Mouse (Mus musculus) lung, postnatal 36 days (tissue): Measurements from ENCODE around the gene Cap1.

Experiments used
- DNase-seq: peaks from one replicate; pipeline ENCODE4 v3.0.0; 2022; ENCODE audit warnings: mixed read lengths

Gene Cap1

DNA sequence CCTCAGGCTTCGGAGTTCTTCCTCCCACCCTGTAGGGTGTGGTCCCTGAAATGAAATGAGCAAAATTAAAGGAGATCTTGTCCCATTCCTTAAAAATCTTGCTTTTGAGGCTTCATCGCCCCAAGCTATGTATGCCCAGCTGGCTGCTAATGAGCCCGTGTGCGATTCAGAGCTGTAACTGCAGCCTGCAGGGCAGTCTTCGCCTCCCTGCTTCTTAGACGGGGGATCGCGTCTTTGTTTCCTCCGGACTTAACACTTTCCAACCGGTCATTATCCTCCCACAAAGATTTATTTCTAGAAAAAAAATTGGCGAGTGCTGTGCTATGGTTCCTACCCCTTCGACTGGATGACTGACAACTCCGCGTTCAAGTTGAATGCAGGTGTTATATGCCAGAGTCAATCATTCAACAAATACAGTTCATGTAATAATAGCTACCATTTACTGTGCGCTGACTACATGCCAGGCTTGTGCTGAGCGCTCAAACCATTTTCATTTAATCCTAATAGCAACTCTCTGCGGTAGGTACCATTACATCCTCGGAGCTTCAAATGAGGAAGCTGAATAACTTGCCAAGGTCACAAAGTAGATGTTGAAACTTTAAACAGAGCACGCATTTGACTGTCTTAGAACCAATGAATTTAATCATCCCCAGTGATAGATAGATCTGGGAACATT, 861 bp upstream of the Cap1 start:
- peak; percentile 48 for DNase-seq

DNA sequence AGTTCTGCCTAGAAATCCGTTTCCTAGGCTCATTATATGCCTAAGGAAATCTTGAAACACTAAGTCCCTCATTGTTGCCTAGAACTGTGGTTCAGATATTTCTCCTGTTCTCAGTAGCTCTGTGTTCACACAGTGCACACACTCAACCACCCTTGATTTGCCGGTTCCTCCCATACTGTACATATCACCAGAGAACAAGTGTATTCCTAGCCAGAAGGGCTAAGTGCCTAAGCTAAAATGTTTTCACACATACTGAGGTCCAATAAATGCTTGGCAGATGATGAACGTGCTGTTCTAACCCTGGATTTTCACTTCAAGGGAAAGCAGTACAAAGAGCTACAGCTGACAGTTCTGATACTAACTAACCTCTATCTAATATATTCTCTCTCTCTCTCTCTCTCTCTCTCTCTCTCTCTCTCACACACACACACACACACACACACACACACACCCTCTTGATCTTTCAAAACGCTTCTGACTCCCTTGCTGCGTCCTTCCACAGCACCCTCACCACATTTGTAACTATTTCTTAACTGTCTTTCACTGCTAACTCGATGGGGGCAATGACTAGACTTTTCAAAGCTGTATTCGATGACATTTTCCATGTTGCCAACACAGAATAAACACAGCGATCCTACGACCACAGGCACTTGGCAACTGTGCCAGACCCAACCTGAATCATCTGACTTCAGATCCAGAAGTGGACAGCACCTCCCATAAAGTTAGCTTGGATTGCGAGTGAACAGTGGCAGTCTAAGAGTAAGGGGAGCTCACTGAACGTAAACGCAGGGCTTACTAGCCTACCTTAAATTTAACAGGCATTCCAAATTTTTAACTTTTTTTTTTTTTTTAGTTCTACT, 1.1 kb downstream of the Cap1 start:
- DNase-seq = peak; percentile 68

DNA sequence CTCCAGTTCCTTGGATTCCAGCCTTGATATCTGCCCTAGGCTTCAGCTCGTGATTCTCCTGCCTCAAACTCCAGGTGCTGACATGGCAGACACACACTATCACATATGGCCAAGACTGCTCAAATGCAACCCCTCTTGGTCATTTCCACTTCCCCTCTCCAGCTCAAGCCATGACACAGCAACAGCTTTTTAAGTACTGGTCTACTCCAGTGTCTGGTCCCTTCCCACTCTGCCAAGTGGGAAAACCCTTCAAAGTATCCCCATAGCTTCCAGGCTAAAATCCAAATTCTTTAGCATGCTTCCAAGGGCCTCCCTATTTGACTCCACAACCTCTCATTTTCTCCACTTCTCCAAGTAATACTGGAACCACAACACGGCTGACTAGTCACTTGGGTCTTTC, 1.8 kb downstream of the Cap1 start:
- DNase-seq = peak; percentile 21

DNA sequence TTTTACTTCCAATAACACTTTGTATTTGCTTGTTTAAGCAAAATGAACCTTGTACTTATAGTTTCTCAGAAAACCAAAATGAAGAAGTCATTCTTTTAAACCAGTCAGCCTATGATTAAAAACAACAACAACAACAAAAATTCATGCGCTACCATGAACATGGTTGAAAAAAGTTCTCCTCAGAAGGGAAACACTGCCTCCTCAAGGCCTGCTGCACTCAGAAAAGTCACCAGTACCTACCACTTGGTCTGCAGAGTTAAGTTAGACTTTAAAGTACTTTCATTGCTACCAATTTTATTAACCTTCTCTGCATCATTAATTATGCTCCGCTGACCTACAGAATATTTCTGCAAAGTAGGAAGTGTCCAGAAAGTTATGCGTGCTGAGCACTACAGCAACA, 2.6 kb downstream of the Cap1 start:
- no peak for DNase-seq

DNA sequence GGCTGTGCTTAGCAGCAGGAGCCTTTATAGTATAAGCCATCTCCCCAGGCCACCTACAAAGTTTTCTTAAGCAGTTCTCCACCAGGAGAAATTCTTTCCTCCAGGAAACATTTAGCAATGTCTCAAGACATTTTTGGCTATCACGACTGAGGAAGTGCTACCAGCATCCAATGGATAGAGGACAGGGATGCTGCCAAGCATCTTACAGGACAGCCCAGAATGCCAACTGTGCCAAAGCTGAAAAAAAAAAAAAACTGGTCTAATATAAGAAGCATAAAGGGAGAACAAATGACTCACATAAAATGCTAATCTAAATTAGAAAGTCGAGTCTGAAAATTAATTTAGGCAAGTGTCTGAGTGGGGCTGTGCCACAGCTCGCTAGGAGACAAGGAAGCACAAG, 3.3 kb downstream of the Cap1 start:
- no peak for DNase-seq

DNA sequence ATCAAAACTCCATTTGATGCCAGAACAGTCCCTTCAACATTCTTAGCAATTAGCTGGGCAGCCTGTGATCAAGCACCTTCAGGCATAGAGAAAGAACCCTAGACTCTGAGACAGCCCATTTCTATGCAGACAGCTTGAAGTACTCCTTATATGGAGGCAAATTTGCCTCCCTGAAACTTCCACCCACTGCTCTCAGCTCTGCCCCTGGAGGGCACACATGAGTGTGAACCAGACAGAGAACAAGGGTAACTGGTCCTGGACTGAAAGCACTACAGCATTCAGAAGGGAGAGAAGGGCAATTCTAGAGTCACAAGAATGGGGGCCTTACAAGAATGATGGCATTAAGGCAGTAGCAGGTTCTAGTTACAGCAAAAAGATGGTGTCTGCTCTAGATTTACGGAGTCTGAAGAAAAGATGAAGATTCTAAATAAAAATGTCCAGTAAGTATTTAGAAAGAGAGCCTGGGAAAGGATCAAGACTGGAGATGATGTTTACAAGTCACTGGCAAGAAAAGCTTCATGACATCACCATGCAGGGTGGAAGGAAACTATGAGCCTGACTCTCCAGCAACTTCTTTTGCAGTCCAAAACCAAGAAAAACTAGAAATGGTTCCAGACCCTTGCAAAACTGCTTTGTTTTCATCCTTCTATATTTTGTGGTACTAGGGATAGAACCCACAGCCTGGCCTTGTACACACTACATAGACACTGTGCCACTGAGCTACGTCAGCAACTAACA, 7.4 kb downstream of the Cap1 start:
- peak; percentile 40 for DNase-seq

DNA sequence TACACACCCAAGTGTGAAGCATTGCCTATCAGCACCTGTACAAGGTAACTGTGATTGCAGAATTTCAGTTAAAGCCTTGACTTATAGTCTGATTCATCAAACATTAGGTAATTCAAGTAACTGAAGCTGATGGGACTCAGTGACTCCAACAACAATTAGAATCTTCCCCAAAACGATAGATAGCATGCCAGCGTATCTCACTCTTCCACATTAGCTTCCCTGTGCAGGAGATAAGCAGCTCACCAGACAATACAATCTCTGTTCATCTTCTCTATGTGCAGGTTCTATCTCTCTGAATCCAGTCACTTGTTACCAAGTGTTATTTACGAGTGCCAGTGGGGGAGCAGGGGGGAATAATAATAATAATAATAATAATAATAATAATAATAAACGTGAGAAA, 12.3 kb downstream of the Cap1 start:
- DNase-seq = no peak

DNA sequence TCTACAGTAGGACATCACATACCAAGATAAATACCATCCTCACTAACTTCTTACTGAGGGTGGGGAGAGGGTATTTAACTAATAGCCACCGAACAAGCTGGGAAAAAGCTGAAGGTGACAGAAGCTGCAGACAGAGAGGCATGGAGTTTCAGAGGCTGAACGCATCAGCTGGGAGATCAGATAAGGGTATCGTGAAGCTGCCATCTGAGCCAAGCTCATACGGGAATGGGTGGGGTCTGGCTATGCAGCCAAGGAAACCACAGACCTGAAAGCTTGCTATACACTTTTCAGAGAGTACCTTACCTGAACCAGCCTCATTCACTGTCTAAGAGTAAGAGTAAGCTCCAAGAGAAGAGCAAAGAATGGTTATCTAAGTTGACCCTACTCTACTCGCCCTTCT, 12.9 kb downstream of the Cap1 start:
- peak; percentile 23 for DNase-seq

DNA sequence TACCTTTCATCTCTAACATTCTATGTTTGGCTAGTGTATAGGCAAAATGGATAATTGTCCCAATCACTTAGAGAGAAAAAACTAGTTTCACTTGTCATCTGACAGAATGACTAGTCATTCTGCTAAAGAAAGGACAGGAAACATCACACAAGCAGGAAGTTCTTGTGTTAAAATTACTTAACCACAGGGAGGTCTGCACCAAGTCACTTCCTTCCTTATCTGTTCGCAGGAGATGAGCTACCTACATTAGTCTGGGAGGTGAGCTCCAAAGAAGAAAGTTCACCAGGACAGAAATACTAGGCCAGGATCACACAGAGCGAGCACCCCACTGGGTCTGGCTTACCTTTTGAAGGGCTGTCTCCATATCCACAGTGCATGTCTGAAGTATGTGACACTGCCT, 13.9 kb downstream of the Cap1 start:
- DNase-seq = peak; percentile 27

DNA sequence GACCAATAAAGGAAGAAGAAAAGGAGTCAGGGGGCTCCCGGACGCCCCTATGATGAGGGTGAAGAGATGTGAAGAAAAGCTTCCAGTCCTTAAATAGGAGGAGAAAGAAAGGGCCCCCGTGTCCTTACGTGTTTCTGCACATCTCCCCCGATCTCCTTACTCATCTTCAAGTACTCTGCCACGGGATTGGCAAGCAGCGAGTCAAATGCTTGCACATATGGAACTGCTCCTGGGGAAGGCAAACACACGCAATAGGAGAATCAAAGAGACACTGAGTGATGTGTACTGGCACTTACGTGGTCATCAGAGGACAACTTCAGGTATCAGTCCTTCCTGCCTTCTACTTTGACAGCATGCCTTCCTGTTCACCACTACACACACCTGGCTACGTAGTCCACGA, 14.6 kb downstream of the Cap1 start:
- DNase-seq = no peak

DNA sequence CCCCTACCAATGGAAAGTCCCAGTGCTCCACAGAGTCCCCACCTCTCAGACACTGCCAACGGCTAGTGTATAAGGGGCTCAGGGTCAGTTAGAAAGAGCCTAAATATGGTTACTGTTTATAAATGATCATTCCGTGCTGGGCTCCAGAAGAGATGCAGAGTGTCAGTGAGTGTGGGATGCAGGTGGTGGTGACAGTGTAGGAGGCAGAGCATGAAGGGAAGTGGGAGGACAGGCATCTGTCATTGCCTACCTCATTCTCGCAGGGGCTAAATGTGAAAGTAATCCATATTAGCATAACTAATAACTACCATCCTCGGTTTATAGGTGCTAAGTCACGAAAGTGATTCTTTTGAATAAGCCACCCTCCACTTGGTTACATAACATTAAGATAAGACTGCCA, 15.1 kb downstream of the Cap1 start:
- no peak for DNase-seq

DNA sequence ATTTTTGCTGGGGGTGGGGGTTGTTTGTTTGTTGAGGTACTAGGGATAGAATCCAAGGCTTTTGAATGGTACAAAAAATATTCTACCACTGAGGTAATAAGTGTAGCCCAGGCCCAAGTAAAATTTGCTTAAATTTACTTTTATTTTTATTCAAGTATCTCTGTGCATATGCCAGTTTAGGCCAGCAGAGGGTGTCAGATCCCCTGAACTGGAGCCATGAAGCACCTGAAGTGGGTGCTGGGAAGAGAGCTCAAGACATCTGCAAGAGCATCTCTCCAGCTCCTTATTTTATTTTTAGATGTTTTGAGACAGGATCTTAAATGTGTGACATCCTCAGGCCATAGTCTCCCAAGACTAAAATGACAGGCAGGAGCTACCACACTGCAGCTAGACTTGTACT, 15.8 kb downstream of the Cap1 start:
- peak; percentile 63 for DNase-seq

DNA sequence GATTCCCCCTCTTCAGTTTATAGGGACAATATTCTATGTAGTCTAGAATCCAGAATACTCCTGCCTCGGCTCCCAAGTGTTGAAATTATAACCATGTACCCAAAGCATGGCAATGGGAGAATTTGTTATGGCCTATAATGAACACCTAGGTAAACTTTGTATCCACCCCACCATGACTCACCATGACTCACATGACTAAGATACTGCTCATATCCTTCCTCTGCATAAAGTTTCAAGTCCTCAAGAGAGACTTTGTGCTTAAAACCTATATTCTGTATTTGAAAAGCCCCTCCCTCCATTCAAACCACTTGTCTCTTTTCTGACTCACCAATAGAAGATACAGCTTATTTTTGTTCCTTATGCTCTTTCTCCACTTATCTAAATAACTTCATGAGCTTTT, 17.8 kb downstream of the Cap1 start:
- no peak for DNase-seq

DNA sequence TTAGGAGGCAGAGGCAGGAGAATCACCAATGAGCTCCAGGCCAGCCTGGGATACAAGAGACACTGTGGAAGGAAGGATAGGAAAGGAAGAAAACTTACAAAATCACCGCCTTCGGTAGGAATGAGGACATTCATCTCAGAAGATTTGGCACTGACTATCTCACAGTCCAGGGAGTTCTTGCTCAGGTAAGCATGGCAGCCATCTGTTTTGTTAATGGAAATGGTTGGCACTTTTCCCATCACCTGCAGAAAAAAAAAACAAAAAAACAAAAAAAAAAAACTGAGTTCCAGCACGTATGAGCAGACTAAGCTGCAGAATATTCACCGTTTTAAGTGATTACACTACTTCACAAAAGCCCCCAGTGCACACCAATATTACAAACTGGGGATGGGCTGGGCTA, 24.0 kb downstream of the Cap1 start:
- DNase-seq = no peak

DNA sequence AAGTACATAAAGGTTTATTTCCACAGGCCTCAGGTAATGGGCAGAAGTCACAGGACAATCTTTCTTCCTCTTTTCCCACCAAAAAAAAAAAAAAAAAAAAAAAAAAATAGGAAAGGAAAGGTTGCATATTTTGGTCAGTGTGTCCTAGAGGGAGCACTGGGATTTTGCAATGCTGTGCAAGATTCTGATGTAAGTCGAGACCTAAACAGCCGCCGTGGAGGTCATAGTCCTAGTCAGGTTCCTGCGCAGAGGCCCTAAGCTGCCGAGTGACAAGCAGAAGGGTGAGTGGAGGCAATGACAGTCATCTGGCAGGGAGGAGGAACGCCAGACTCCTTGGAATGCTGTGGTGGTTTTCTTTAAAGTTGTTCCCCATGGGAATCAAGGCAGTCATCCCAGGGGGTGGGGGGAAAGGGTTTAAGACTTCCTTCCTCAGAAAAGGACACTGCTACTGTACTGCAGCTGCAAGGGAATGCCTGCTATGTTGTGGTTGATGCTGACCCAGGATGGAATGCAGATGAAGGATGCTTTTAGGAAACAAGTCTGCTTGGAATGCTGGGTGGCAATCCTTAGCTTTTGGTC, 26.7 kb downstream of the Cap1 start:
- DNase-seq = peak; percentile 54

DNA sequence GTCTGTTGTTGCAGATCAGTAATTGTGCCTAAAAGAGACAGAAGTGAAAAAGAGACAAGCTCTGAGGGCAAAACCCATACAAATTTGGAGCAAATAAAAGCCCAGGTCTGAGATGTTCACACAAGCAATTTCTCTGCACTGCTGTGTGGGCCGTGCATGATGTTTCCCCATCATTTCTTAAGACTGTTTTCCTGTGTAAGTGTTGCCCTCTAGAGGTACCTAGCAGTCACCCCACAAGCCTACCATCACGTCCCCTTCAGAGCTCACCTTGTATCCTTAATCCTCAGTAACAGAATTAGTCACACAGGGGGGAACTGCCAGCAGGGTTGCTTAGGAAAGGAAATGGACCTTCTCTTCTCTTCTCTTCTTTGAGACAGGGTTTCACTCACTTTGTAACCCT, 27.9 kb downstream of the Cap1 start:
- no peak for DNase-seq

DNA sequence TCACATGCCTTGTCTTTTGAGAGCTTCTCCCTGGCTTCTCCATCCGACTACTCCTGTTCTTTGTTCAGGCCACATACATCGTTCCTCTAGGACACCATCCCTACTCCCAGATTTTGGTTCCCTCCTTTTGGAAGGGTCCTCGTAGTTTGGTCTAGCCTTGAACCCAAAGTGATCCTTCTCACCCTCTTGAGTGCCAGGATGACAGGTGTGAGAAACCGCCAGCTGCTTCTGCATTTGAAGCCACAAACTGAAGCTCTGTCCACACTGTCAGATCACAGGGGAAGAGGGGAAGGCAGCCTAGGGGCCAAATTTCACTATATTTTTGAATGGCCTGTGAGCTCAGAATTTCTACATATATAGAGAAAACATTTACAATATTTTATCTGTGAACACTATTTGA, 31.1 kb downstream of the Cap1 start:
- no peak for DNase-seq

DNA sequence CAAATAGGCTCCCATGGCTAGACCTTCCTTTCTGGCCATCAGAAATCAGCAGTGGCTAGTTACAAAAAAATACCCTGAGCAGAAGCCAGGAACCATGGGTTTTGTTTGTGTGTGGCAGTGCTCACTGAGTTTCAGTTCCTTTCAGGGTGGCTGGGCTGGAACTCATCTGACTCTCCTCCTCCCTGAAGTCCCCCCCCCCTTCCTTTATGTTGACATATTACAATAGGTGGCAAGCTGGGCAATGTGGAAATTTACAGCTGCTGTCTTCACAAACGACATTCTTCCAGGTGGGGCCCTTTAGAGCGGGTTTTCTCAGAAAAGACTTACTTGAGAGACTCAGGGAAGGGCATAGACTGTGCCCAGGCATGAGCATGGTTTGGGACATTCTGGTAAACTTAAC, 32.2 kb downstream of the Cap1 start:
- DNase-seq = peak; percentile 50

DNA sequence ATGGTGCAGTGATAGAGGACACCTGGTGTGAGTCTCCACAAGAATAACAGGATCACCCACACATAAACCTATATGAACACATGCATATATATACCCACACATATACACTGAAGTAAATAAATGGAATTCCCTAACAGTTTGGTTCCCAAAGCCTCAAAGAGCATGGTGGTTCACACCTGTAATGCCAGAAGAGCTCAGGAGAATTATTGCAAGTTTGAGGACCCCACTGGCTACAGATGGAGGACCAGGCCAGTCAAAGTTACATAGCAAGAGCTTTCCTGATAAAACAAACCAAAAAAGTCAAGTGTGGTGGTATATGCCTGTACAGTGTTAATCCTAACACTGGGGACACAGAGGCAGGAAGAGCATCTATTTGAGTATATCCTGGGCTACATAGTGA, 34.3 kb downstream of the Cap1 start:
- no peak for DNase-seq

DNA sequence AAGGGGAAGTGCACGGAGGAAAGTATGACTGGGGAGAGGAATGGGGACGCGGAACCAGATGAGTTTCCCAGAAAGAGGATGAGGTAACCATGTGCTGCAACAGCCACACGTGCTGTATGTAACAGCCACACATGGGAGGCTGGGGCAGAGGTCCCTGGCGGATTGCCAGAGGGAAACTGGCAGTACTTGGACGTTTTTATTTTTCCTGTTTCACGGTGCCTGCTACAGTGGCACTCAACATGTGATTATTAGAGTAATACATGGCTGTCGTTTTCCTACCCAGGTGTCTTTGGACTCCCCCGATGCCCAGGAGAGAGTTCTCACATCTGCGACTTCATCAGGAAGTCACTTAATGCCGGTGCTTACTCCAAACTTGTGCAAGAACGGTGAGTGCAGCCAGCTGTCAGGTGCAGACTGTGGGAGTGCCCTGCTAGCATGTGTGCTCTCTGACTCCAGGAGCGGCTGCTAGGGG, 37.7 kb downstream of the Cap1 start:
- DNase-seq = peak; percentile 73

DNA sequence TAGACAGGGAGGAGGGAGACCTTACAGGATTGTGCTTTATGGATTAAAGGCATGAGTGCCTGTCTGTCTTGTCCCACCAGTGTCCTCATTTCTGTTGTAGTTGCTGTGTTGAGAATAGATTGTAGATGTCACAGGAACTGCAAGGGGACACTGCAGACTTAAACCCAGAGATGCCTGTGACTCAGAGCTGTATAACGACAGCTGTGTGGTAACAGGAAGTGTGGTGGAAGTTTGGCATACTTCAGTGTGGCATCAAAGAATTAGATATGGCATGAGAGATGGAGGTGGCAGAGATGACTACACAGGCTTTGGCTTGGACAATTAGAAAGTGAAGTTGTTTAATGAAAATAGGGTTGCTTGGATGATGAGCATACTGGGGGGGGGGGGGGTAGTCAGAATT, 47.4 kb downstream of the Cap1 start:
- no peak for DNase-seq

DNA sequence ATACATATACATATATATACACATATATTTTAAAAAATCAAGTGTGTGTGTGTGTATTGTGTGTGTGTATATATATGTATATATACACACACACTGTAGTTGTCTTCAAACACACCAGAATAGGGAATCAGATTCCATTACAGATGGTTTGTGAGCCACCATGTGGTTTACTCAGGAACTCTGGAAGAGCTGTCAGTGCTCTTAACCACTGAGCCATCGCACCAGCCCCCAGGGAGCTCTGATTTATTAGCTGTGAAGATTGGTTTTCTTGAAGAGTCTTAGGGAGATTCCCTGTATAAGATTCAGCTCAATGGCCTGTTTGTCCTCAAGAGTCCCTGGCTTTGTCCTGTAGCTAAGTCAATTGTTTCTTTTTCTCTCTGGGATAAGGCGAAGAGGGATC, 47.9 kb downstream of the Cap1 start:
- no peak for DNase-seq

DNA sequence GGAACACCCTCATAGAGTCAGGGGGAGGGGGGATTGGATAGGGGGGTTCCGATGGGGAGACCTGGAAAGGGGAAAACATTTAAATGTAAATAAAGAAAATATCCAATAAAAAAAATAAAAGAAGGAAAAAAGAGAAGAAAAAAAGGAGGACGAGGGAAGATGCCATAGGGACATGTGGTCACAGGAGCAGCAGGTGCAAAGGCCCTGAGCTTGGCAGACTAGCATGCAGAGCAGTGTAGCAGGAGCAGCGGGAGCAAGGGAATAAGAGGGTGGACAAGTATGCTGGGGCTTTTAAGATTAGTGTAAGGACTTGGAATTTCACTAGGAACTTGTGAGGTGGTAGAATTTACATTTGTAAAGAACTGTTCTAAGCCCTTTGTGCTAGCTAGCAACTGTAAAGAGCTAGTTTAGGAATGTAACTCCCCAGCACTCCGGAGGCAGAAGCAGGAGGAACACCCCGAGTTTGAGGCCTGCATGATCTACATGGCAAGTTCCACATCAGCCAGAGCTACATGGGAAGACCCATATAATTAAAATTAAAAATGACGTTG, 48.6 kb downstream of the Cap1 start:
- no peak for DNase-seq
